Mouse (Mus musculus): Measurements from ENCODE around the gene Camta1. TPM values are rescaled to one million over a fixed set of nuclear protein-coding genes. Genes with fewer than 3 reads are reported as not detected.

Gene Camta1
- polyA plus RNA-seq, 1 experiment from 2014 or later = 137 TPM

DNA sequence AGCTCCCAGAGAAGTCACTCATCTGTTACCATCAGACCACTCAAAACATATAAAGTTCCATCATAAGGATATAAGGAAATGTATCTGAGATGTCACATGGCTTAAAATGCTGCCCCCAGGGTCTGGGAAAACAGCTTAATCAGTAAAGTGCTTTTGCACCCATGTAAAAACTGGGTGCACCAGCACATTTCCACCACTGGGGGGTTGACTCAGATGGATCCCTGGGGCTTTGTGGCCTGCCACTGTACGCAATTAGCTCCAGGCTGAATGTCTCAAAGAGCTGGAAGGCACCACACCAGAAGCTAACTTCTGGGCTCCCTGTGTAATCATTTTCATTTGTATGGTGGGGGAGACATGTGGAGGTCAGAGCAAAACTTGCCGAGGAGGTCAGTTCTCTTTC lies 10.5 kb downstream of the Camta1 start:
- no peaks in the 10 kb centered on the region for H3K36me3 ChIP-seq (ENCODE audit: control insufficient read depth, insufficient read depth, low read length)
- ATAC-seq (replicated peaks; ENCODE audit: insufficient number of reproducible peaks, low FRiP score, low TSS enrichment) = no peak
- peaks cover 24% of the 10 kb centered on the region for H3K4me1 ChIP-seq (ENCODE audit: control insufficient read depth, insufficient read depth, low read length)
- no peak overlapping the region for H3K4me3 ChIP-seq (ENCODE audit: low read depth, low read length)
- no peak overlapping the region for H3K9ac ChIP-seq (ENCODE audit: low read depth, low read length)
- no peak overlapping the region for H3K27ac ChIP-seq (ENCODE audit: low read depth, low read length)
- no peak overlapping the region for H3K4me2 ChIP-seq
- no peaks in the 10 kb centered on the region for H3K9me3 ChIP-seq (replicated peaks; ENCODE audit: control insufficient read depth, low read length)
- no peaks in the 10 kb centered on the region for H3K27me3 ChIP-seq (ENCODE audit: control insufficient read depth, insufficient read depth, low read length)
- 45% methylated on average over 2 of the region's 2 CpGs for WGBS (ENCODE audit: insufficient replicate concordance)

DNA sequence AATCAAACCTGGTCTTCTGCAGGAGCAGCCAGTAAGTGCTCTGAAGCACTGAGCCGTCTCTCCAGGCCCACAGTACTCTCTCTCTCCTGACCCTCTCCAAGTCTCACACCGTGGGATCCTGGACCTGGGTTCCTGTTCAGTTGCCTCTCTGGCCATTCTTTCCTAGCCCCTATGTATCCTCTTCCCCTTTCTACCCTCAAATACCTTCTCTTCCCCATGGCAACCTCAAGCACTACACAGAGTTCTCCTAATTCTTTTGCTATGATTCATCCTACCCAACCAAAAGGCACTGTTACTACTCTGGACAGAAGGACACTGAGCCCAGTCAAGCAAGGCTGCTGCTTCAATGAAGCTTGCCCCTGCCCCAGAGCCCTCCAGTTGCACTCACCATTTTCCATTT lies 19.1 kb downstream of the Camta1 start:
- WGBS (ENCODE audit: insufficient replicate concordance) = 63% methylated on average over 2 of the region's 2 CpGs
- Histone ChIP-seq H3K4me3 (ENCODE audit: low read depth, low read length) (no peak overlapping the region), H3K4me2 (no peak overlapping the region), H3K9ac (ENCODE audit: low read depth, low read length) (no peak overlapping the region), H3K4me1 (ENCODE audit: control insufficient read depth, insufficient read depth, low read length) (peaks cover 15% of the 10 kb centered on the region; the same call in 1 of the 2 replicates), H3K36me3 (ENCODE audit: control insufficient read depth, insufficient read depth, low read length) (no peaks in the 10 kb centered on the region), H3K9me3 (replicated peaks; ENCODE audit: control insufficient read depth, low read length) (no peaks in the 10 kb centered on the region), H3K27me3 (ENCODE audit: control insufficient read depth, insufficient read depth, low read length) (no peaks in the 10 kb centered on the region), H3K27ac (ENCODE audit: low read depth, low read length) (no peak overlapping the region)
- no peak for ATAC-seq (replicated peaks; ENCODE audit: insufficient number of reproducible peaks, low FRiP score, low TSS enrichment)

DNA sequence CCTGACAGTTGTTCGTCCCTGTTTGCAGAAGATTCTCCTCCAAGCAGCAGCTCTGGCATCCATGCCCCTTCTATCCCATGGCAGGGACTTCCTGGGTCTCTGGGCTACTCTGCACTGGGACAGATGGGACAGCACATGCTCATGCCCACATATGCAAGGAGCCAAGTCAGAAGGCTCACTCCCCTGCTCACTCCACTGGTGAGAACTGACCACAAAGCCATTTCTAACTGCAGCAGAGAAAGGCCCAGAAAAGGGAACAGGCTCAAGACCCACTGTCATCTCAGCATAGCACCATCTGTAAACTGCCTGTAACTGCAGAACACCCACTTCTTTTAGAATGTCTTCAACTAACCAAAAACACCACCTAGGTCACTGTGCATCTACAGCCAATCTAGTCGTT lies 23.2 kb downstream of the Camta1 start:
- Histone ChIP-seq H3K27me3 (ENCODE audit: control insufficient read depth, insufficient read depth, low read length) (no peaks in the 10 kb centered on the region), H3K4me3 (ENCODE audit: low read depth, low read length) (no peak overlapping the region), H3K4me2 (no peak overlapping the region), H3K9ac (ENCODE audit: low read depth, low read length) (no peak overlapping the region), H3K27ac (ENCODE audit: low read depth, low read length) (no peak overlapping the region), H3K9me3 (replicated peaks; ENCODE audit: control insufficient read depth, low read length) (no peaks in the 10 kb centered on the region), H3K36me3 (ENCODE audit: control insufficient read depth, insufficient read depth, low read length) (no peaks in the 10 kb centered on the region), H3K4me1 (ENCODE audit: control insufficient read depth, insufficient read depth, low read length) (peaks cover 5% of the 10 kb centered on the region; the same call in 1 of the 2 replicates)
- ATAC-seq (replicated peaks; ENCODE audit: insufficient number of reproducible peaks, low FRiP score, low TSS enrichment) = no peak
- WGBS (ENCODE audit: insufficient replicate concordance) = 68% methylated on average over 2 of the region's 2 CpGs

DNA sequence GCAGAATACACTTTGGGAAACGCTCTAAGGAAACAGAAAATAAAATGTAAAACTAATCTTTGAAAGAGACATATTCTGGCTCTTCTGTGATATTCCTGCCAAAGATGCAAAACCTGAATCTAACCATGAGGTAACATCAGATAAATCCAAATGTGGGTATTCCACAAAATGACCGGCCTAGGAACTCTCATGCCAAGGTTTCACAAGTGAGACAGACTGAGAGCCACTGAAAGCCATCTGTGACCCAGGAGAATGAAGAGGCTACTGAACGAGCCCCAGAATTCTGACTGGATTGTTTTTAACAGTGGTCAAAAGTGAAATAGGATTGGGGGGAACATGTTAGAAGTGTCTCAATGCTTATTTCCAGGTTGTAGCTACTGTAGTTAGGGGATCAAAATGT lies 25.8 kb downstream of the Camta1 start:
- Histone ChIP-seq H3K9me3 (replicated peaks; ENCODE audit: control insufficient read depth, low read length) (no peaks in the 10 kb centered on the region), H3K27me3 (ENCODE audit: control insufficient read depth, insufficient read depth, low read length) (no peaks in the 10 kb centered on the region), H3K36me3 (ENCODE audit: control insufficient read depth, insufficient read depth, low read length) (no peaks in the 10 kb centered on the region), H3K4me2 (no peak overlapping the region), H3K4me3 (ENCODE audit: low read depth, low read length) (no peak overlapping the region), H3K9ac (ENCODE audit: low read depth, low read length) (no peak overlapping the region), H3K4me1 (ENCODE audit: control insufficient read depth, insufficient read depth, low read length) (no peaks in the 10 kb centered on the region), H3K27ac (ENCODE audit: low read depth, low read length) (no peak overlapping the region)
- 85% methylated on average over 3 of the region's 3 CpGs for WGBS (ENCODE audit: insufficient replicate concordance)
- ATAC-seq (replicated peaks; ENCODE audit: insufficient number of reproducible peaks, low FRiP score, low TSS enrichment) = no peak

DNA sequence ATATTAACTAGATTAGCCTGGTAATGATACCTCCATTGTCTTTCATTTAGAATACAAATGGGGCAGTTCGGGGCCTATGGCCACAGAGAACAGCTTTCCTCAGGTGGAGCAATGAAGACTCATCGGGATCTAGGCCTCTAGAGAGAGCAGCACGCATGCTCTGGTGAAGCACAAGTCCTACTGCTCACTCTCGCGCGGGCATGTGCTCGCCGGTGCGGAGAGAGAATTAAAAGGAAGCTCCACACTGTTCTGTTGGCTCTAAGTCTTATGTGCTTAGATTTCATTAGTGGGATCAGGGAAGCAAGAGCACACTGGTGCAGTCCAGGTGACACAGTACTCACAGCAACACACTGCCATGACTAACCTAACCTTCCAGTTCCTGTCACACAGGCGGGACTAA lies 27.1 kb downstream of the Camta1 start:
- Histone ChIP-seq H3K27me3 (ENCODE audit: control insufficient read depth, insufficient read depth, low read length) (no peaks in the 10 kb centered on the region), H3K9ac (ENCODE audit: low read depth, low read length) (no peak overlapping the region), H3K4me2 (no peak overlapping the region), H3K9me3 (replicated peaks; ENCODE audit: control insufficient read depth, low read length) (no peaks in the 10 kb centered on the region), H3K4me3 (ENCODE audit: low read depth, low read length) (no peak overlapping the region), H3K36me3 (ENCODE audit: control insufficient read depth, insufficient read depth, low read length) (no peaks in the 10 kb centered on the region), H3K4me1 (ENCODE audit: control insufficient read depth, insufficient read depth, low read length) (no peaks in the 10 kb centered on the region), H3K27ac (ENCODE audit: low read depth, low read length) (no peak overlapping the region)
- no peak for ATAC-seq (replicated peaks; ENCODE audit: insufficient number of reproducible peaks, low FRiP score, low TSS enrichment)
- 94% methylated on average over 10 of the region's 10 CpGs for WGBS (ENCODE audit: insufficient replicate concordance)

DNA sequence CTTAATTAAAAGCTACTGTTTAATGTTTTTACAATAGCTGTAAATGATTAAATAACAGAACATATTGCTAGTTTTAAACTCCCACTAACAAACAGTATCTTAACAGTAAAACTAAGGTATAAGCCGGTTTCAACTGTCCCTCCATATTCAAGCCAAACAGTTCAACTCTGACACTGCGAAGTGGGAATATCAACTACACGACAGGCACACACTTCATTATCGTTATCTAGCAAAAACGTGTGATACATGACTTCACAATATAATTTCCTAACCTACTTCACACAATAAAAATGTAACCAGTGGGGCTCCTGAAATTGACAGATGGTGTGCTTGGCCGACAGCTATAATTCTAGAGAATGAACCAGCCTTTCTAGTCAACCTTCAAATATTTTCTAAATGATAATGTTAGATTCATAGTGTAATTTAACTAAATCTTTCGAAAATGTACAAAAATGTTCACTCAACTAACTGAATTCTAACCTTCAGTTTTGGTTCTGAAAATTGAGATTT lies 27.7 kb downstream of the Camta1 start:
- no peaks in the 10 kb centered on the region for H3K27me3 ChIP-seq (ENCODE audit: control insufficient read depth, insufficient read depth, low read length)
- H3K4me3 ChIP-seq (ENCODE audit: low read depth, low read length) = no peak overlapping the region
- H3K36me3 ChIP-seq (ENCODE audit: control insufficient read depth, insufficient read depth, low read length) = no peaks in the 10 kb centered on the region
- no peak for ATAC-seq (replicated peaks; ENCODE audit: insufficient number of reproducible peaks, low FRiP score, low TSS enrichment)
- no peak overlapping the region for H3K4me2 ChIP-seq
- WGBS (ENCODE audit: insufficient replicate concordance) = 80% methylated on average over 7 of the region's 7 CpGs
- H3K9me3 ChIP-seq (replicated peaks; ENCODE audit: control insufficient read depth, low read length) = no peaks in the 10 kb centered on the region
- no peak overlapping the region for H3K9ac ChIP-seq (ENCODE audit: low read depth, low read length)
- H3K27ac ChIP-seq (ENCODE audit: low read depth, low read length) = no peak overlapping the region
- no peaks in the 10 kb centered on the region for H3K4me1 ChIP-seq (ENCODE audit: control insufficient read depth, insufficient read depth, low read length)

DNA sequence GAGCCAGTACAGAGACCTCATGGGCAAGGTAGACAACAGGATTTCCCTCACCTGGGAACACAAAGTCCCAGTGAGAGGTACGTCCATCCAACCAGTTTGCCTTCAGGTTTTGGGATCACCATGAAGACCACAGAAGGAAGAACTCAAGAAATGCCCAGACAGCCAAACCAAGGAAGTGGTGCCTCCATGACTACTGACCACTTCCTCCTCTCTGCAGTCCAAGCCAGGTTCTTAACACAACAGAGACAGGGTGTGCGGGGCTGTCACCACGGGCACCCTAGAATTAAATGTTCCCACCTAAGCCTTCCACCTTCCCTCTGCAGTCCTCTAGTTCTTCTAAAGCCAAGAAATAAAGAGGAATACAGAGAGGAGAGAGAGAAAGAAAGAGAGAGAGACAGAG lies 33.8 kb downstream of the Camta1 start:
- Histone ChIP-seq H3K27me3 (ENCODE audit: control insufficient read depth, insufficient read depth, low read length) (no peaks in the 10 kb centered on the region), H3K9me3 (replicated peaks; ENCODE audit: control insufficient read depth, low read length) (no peaks in the 10 kb centered on the region), H3K27ac (ENCODE audit: low read depth, low read length) (no peak overlapping the region), H3K4me3 (ENCODE audit: low read depth, low read length) (no peak overlapping the region), H3K4me2 (no peak overlapping the region), H3K36me3 (ENCODE audit: control insufficient read depth, insufficient read depth, low read length) (no peaks in the 10 kb centered on the region), H3K9ac (ENCODE audit: low read depth, low read length) (no peak overlapping the region), H3K4me1 (ENCODE audit: control insufficient read depth, insufficient read depth, low read length) (peaks cover 8% of the 10 kb centered on the region)
- 90% methylated on average over 3 of the region's 3 CpGs for WGBS (ENCODE audit: insufficient replicate concordance)
- ATAC-seq (replicated peaks; ENCODE audit: insufficient number of reproducible peaks, low FRiP score, low TSS enrichment) = no peak

DNA sequence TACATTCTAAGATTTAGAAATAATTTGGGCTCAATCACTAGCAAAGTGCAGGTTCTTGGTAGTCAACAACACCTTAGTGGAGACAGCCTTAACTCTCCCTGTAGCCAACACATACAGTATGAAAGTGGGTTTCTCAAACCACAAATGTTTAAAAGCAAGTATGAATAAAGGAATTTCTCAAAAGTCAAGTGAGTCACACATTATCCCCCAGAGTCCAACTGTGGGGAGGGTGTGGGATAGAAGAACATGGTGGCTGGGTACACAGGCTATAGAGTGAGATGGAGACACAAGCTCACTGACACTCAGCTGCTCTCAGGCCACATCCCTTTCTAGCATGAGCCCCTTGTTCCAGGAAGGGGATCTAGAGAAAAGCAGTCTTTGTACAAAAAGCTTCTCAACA lies 34.3 kb downstream of the Camta1 start:
- no peaks in the 10 kb centered on the region for H3K36me3 ChIP-seq (ENCODE audit: control insufficient read depth, insufficient read depth, low read length)
- H3K4me1 ChIP-seq (ENCODE audit: control insufficient read depth, insufficient read depth, low read length) = peaks cover 9% of the 10 kb centered on the region
- H3K27ac ChIP-seq (ENCODE audit: low read depth, low read length) = no peak overlapping the region
- H3K9ac ChIP-seq (ENCODE audit: low read depth, low read length) = no peak overlapping the region
- no peaks in the 10 kb centered on the region for H3K27me3 ChIP-seq (ENCODE audit: control insufficient read depth, insufficient read depth, low read length)
- no peak for ATAC-seq (replicated peaks; ENCODE audit: insufficient number of reproducible peaks, low FRiP score, low TSS enrichment)
- no peak overlapping the region for H3K4me2 ChIP-seq
- H3K4me3 ChIP-seq (ENCODE audit: low read depth, low read length) = no peak overlapping the region
- H3K9me3 ChIP-seq (replicated peaks; ENCODE audit: control insufficient read depth, low read length) = no peaks in the 10 kb centered on the region

DNA sequence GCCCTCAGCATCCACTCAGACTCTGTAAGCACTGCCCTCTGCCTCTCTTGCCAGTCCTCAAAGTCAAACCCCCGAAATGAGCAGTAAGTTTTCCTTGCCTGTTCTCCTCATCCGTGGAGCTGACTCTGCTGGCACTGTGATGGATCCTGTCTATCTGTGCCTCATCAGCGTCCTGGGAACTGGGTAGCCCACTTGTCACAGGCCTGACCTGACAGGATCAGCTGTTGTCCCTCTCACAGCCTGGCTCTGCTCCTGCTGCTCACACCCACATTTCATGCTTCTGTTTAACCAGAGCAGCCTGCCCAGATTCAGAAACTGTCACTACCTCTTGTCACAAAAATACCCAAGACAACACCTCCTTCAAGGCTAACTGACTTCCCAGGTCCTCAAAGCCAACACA lies 37.7 kb downstream of the Camta1 start:
- Histone ChIP-seq H3K9me3 (replicated peaks; ENCODE audit: control insufficient read depth, low read length) (no peaks in the 10 kb centered on the region), H3K4me1 (ENCODE audit: control insufficient read depth, insufficient read depth, low read length) (peaks cover 9% of the 10 kb centered on the region), H3K4me2 (no peak overlapping the region), H3K9ac (ENCODE audit: low read depth, low read length) (no peak overlapping the region), H3K27ac (ENCODE audit: low read depth, low read length) (no peak overlapping the region), H3K4me3 (ENCODE audit: low read depth, low read length) (no peak overlapping the region), H3K36me3 (ENCODE audit: control insufficient read depth, insufficient read depth, low read length) (no peaks in the 10 kb centered on the region), H3K27me3 (ENCODE audit: control insufficient read depth, insufficient read depth, low read length) (no peaks in the 10 kb centered on the region)
- 46% methylated on average over 3 of the region's 3 CpGs for WGBS (ENCODE audit: insufficient replicate concordance)
- no peak for ATAC-seq (replicated peaks; ENCODE audit: insufficient number of reproducible peaks, low FRiP score, low TSS enrichment)
